Mouse (Mus musculus) hindlimb bud, embryonic 11.5 days (tissue): ENCODE data around the gene Cep170b.

ENCODE experiments used
- DNase-seq: peaks from one replicate; pipeline ENCODE4 v3.0.0-alpha.2; 2012; ENCODE audit warnings: low read depth, low spot score; ENCODE audit errors: extremely low spot score

The Cep170b gene

GRCm38 (mm10) chr12:112735896-112736635 lies 15.8 kb downstream of the Cep170b start:
- DNase-seq = no peak

GRCm38 (mm10) chr12:112736636-112736925 lies 16.3 kb downstream of the Cep170b start:
- DNase-seq = no peak

- DNase-seq = no peak
Measured at GRCm38 (mm10) chr12:112737081-112737480, 16.8 kb downstream of the Cep170b start.

GRCm38 (mm10) chr12:112737761-112738160 lies 17.5 kb downstream of the Cep170b start:
- DNase-seq = no peak

- DNase-seq = no peak
Measured at GRCm38 (mm10) chr12:112738281-112739022, 18.2 kb downstream of the Cep170b start.

GRCm38 (mm10) chr12:112739023-112739568 lies 18.8 kb downstream of the Cep170b start:
- no peak for DNase-seq

- no peak for DNase-seq
Measured at GRCm38 (mm10) chr12:112742768-112743167, 22.5 kb downstream of the Cep170b start.

- DNase-seq = no peak
Measured at GRCm38 (mm10) chr12:112743168-112743975, 23.1 kb downstream of the Cep170b start.

- DNase-seq = no peak
Measured at GRCm38 (mm10) chr12:112744211-112744610, 24.0 kb downstream of the Cep170b start.

GRCm38 (mm10) chr12:112744891-112745580 lies 24.8 kb downstream of the Cep170b start:
- no peak for DNase-seq

- no peak for DNase-seq
Measured at GRCm38 (mm10) chr12:112745716-112746115, 25.5 kb downstream of the Cep170b start.

- DNase-seq = no peak
Measured at GRCm38 (mm10) chr12:112746461-112746807, 26.2 kb downstream of the Cep170b start.

- DNase-seq = peak; percentile 62
Measured at GRCm38 (mm10) chr12:112746808-112747605, 26.8 kb downstream of the Cep170b start.

GRCm38 (mm10) chr12:112747606-112747970 lies 27.3 kb downstream of the Cep170b start:
- DNase-seq = no peak

- no peak for DNase-seq
Measured at GRCm38 (mm10) chr12:112750976-112751375, 30.7 kb downstream of the Cep170b start.

- DNase-seq = no peak
Measured at GRCm38 (mm10) chr12:112752399-112752798, 32.1 kb downstream of the Cep170b start.

GRCm38 (mm10) chr12:112755900-112756299 lies 35.6 kb downstream of the Cep170b start:
- no peak for DNase-seq

GRCm38 (mm10) chr12:112757896-112758295 lies 37.6 kb downstream of the Cep170b start:
- no peak for DNase-seq

GRCm38 (mm10) chr12:112759471-112759870 lies 39.2 kb downstream of the Cep170b start:
- no peak for DNase-seq
